Mouse (Mus musculus): ENCODE results near the gene Gm128.

Gm128 gene

DNA sequence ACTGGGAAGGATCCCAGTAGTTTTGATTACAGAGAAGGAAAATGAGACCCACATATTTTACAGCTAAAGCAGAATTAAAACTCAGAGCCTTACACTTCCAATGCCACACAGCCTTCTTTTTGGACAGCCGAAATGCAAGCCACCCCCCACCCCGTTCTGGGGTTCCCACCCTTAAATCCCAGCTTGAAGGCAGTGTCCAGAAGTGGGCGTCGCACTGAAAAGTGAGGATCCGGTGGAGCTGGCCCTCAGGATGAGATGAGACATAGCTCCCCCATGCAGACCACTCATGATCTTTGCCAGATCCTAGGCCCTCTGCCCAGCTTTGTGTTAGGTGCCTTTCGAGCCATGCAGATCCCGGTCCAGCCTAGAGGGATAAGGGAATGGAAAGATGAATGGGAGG, at the start of gene Gm128:
Gene Gm128, minus strand, starts transcription at position 101 of the 400 bp plus-strand sequence.
- DNase-seq (ENCODE audit: low read depth, low spot score): no peak

DNA sequence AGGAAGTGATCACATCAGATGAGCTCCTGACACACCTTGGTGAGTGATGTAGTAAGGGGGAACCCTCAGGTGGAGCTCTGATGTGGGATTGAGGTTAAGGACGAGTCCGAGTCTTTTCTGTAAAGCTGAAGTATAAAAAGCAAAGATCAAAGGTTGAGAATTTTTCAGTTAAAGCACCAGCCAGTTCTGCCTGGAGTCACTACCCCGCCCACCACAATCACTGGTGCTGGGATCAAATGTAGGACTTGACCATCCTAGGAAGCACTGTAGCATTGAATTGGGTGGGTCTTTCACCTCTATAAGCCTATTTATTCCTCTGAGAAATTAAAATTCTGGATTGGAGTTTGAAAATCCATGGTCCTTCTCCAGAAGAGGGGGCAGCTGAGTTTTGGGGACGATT, 49.6 kb upstream of the Gm128 start:
- no peak for DNase-seq (ENCODE audit: low read depth, low spot score)

DNA sequence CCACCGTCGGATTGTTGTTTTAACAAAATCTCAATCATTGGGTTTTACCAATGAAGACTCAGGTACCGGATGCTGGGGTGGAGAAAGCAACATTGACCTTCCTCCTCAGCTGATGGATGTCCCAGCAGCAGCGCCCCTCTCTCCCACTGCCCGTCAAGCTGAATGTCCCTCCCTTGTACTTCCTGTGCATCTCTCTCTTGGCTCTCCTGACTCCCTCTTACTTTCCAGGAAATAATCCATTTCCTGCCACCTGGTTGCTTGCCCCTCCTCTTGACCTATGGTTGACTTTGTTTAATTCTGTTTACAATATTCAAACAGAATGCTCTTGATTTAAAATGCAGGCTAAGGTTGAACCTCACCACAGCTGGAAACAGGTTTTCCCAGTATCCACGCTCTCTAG, 48.8 kb upstream of the Gm128 start:
- DNase-seq (ENCODE audit: low read depth, low spot score): no peak

DNA sequence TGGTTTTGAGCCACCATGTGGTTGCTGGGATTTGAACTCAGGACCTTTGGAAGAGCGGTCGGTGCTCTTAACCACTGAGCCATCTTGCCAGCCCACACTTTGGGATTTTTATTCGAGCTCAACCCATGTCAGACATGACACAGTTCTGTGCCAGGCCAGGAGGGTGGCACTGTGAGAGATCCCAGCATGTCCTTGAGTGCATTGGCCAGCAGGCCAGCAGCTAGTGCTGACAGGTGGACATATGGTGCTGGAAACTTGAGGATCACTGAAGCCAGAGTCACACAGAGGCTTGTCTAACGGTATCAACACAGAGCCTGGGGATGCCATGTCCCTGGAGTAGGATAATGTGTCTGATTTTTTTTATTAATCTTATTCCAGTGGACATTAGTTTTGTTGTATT, 48.0 kb upstream of the Gm128 start:
- peak; percentile 93 for DNase-seq (ENCODE audit: low read depth, low spot score)

DNA sequence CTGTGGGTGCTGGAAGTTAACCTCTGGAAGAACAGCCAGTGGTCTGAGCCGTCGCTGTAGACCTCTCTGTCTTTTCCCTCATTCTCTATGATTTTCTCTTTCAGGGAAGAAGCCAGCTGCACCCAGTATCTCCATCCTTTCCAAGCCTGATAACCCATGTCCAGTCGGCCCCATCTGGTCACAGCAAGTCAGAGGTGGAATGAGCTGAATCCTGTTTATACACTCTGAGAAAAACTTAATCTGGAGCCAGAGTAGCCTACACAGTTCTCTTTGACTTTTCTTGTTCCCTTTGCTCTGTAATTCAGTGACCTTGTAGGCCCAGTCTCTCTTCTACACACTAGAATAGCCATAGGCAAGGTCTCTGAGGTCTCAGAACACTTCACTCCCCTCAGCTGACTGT, 46.1 kb upstream of the Gm128 start:
- DNase-seq (ENCODE audit: low read depth, low spot score): no peak

DNA sequence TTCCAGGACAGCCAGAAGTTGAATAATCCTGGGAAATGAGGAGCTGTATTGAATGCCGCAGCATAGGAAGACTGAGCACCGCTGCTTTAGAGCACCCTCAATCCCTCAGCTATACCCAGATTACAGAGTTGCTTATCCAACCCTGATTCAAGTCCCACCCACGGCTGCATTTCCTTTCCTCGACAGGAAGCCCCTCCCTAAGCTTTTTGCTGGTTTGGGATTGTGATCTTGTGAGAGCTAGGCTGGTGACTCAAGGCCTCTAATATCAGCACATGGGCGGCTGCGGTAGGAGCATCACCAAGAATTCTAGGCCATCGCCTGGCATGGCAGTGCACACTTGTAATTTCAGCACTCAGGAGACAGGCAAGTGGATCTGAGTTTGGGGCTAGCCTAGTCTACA, 45.1 kb upstream of the Gm128 start:
- peak; percentile 36 for DNase-seq (ENCODE audit: low read depth, low spot score)

DNA sequence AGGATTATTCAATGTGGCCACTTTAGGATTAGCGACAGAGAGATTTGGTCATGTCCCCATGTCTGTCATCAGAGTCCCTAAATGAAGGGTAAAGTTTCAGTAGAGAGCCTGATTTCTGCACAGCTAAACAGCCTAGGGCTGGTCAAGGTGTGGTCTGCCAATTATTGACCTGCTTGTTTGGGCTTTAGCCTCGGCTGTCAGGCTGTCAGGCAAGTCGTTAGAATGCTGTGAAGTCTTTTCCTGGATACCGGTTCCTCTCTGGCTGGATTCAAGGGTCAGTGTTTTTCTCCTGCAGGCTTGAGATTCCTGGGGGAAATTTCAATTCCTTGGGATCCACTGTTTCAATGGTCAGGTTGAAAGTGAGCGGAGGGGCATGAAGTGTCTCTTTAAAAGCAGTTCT, 44.6 kb upstream of the Gm128 start:
- DNase-seq (ENCODE audit: low read depth, low spot score): no peak

DNA sequence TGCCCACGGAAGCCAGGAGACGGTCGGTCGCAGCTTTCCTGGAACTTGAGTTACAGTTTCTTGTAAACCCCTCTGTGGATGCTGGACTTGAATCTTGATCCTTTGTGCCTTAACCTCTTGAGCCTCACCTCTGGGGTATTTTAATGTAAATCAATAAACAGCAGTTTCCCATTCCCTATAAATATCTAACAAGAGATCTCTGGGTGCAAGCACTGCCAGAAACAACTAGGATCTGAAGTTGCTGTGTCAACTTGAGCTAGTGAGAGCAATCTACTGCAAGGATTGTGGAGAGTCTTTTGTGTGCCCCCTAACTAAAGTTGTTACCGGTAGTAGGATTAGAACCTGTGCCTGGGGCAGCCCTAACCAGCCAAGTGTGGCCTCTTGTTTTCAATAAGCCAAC, 44.0 kb upstream of the Gm128 start:
- DNase-seq (ENCODE audit: low read depth, low spot score): no peak

DNA sequence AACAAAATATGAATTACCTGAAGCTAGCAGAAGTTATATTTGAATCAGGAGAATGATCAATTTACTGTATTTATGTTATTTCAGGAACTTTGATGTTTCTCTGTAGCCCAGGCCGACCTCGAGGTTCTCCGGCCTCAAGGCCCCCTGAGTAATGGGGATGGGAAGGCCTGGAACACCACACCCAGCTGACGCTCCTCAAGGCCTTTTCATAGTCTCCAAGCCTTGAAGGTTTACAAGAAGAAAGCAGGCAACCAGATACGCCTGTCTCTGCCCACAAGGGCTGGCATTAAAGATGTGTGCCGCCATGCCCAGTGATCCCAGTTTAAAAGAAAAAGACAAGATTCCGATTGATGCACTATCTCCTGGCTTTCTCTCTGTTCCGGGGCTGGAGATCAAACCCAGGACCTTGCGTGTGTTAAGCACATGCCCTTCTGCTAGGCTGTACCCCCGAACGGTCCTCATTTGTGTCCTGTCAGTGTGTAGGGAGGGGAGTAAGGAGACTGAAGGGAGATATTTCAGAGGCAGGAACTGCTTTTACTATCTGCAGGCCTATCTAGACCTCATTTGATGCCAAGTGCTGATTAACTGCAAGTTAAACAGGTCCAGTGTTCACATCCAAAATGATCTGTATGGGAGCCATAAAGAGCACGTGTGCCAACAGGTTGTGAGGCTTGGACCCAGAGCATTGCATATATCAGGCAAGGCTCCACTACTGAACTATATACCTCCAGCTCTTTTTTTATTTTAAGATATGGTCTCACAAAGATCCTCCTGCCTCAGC, 43.3 kb upstream of the Gm128 start:
- peak; percentile 26 for DNase-seq (ENCODE audit: low read depth, low spot score)

DNA sequence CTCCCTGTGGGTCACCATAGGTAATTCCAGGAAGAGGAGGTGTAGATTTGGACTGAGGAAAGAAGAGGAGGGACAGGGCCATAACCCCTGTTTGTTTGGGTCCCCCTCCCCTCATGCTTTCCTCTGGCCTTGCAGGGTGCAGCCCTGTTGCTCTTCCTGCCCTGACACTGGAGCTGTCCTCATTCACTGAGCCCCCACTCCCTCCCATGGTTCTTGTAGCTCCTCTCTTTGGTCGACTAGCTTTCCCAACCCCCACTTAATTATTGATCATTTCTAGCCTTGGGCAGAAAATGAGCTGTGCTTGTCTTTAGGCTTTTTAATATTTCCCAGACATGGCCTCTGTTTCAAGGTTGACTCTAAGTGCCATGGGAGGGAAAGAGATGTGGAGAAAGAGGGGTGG, 42.7 kb upstream of the Gm128 start:
- peak; percentile 19 for DNase-seq (ENCODE audit: low read depth, low spot score)

DNA sequence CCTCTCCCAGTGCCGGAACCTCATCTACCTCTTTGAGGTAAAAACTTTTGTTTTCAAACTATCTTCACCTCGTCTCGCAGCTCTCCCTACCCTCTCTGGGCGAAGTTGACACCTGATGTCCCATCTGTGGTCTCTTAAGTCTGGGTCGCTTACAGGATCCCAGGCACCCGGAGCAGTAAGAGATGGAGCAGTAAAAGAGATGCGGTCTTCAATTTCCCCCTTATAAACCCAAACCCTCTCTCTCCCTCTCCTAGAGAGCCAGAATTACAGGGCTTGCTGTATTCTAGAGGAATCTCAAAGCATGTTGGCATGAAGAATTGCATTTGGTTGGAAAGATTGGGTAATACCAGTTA, 42.2 kb upstream of the Gm128 start:
- no peak for DNase-seq (ENCODE audit: low read depth, low spot score)

DNA sequence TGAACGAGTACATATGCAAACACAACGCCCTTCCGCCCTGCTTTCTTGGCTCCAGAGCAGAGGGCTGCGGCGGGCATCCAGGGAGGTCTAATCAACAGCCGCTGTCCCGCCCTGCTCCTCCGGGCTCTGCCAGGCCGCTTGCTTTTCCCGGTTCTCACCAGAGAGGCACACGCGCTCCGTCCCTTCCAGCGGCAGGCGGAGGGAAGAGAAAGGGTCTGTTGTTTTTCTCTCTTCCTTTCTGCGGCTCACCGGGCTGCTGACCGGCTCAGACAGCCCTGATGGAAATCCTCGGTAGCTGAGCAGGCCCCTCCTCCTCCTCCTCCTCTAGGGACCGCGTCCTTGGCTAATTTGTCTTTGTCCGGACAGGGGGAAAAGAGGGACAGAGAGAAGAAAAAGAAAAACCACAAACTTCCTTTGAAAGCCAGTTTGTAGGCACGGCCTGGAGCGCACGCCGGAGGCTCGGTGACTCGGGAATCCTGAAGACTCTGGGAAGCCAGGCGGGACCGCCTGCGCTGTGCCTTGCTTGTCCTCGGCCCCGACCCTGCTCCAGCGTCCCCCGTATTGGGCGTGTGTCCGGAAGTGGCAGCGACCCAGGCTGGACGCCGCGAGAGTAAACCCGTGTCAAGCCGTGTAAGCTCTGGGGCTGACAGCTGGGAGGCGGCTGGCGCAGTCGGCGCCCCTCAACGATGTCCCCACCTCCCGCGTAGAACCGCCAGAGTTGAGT, 41.6 kb upstream of the Gm128 start:
- peak; percentile 93 for DNase-seq (ENCODE audit: low read depth, low spot score)

DNA sequence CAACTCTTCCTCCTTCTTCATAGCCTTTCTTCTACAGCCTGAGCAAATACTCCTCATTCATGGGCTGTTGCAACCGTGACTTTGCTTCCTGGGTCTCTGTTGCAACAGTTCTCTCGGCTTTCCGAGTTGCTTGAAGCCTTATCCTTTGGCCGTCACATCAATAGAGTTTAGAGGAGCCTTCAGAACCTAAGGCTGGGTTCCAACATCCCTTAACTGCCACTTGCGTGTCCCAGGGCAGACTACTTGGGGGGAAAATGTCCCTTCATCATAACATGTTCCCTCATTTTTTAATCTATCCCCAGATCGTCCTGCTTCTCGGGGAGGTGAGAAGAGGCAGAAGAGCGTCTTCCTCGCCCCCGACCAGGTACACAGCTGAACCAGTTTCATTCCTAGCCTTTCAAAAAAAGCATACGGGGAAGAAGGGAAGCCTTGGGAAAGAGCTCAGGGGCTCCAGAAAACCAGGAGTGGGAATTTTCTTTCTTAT, 41.0 kb upstream of the Gm128 start:
- peak; percentile 56 for DNase-seq (ENCODE audit: low read depth, low spot score)

DNA sequence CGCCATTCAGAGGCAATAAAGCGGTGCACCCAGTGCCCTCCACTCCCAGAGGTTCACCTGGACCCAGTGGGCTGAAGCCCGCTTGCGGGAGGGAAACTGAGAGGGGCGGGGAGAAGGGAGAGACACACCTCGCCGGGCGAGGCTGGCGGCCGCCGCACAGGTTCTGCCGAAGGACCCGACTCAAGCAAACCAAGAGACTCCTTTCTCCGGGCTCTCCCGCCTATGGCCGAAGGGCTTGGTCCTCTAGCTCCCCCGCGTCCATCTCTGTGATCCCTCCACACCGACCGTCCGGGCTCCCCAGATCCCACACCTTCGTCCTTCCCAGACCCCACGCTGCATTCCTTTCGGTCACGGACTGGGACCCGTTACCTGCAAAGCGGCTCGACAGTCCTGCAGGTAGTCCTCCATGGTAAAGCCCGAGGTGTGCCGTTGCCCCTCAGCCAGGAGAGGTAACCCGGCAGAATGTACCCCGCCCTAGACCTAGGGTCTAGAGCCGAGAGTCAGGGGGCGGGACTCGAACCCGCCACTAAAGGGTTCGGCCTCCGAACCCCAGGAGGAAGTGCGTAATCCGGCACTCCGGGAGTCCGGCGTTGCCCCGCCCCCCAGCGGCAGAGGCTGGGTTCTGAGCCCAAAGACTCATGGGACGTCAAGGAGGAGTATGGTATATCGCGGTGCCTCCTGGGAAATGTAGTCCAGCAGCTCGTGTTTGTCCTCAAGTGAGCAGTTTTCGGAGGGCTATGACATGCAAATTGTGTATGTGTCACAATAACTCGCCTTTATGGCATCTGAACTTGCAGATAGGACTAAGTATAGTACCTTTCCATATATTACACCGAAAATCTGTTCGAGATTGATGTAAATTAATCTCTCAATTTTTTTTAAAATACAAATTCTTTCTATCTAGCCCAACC, 40.1 kb upstream of the Gm128 start, which contains the start of the genes Mindy1 and Prune1:
Gene Mindy1, plus strand, starts transcription at position 130 of the 911 bp plus-strand sequence.
Gene Prune1, minus strand, starts transcription at position 861 of the 911 bp plus-strand sequence.
- DNase-seq (ENCODE audit: low read depth, low spot score): peak; percentile 99

DNA sequence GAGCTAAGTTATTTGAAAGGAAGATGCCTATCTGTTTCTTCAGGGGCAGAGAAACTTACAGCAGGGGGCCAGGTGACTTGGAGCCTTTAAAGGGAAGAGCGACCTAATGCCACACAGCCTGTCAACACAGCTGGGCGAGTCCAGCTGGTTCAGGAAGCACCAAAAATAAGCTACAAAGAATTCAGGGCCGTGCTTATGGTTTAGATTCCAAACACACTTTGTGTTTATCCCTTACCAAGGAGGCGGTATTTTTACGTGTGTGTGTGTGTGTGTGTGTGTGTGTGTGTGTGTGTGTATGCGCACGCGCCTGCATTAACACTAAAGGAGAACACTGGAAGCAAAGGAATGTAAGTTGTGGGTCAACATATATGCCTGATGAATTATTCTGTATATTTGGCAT, 39.3 kb upstream of the Gm128 start:
- peak; percentile 56 for DNase-seq (ENCODE audit: low read depth, low spot score)

DNA sequence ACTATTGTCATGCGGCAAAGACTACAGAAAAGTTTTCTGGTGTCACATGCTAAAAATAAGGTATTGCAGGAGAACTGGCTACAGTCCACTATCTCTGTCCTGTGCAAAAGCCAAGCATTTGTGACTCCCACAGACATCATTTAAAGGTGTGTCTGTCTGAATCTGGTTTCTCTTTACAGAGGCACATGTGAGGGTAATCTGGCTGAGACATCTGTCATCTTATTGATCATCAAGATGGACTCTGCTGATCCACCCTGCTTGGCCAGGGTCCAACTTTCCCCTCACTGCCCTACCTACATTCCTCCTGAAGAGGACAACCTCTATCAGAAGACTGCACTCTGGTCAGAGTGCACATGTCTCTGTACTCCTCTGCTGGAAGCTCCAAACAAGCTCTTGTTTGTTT, 35.8 kb upstream of the Gm128 start:
- DNase-seq (ENCODE audit: low read depth, low spot score): no peak

DNA sequence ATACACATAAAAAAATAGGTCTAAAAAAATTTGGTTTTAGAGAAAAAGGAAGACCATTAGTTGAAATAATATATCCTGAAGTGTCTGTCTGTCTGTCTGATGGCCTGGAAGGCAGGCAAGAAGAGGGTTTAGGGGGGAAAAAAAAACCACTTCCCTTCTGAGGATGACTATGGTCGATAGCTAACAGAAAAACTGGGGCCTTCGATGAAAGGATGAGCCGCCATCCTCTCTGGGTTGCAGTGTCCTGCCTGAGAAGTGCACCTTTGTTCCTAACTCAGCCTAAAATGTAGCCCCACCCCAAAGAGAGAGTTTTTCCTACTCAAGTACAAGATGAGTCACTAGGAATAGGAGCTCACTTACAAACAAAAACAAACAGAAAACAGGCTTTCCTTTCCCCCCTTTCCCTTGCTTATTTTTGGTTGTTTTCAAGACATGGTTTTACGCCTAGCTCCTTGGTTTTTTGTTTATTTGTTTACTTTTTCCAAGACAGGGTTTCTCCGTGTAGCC, 35.1 kb upstream of the Gm128 start:
- no peak for DNase-seq (ENCODE audit: low read depth, low spot score)

DNA sequence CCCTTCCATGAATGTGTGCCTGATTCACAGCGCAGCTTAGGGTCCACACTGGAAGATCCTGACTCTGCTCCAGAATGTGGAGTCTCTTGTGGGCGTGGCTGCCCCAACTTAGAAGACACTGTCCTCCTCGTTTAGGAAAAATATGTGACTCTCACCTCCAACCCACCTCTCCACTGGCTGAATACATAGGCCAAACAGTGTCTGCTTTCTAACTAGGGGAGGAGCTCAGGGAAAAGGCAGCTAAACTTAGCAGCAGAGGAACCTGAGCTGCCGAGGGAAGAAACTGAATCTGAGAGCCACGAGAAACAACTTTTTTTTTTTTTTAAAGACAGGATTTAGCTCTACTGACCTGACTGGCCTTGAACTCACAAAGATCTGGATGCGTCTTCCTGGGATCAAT, 33.8 kb upstream of the Gm128 start:
- DNase-seq (ENCODE audit: low read depth, low spot score): no peak

DNA sequence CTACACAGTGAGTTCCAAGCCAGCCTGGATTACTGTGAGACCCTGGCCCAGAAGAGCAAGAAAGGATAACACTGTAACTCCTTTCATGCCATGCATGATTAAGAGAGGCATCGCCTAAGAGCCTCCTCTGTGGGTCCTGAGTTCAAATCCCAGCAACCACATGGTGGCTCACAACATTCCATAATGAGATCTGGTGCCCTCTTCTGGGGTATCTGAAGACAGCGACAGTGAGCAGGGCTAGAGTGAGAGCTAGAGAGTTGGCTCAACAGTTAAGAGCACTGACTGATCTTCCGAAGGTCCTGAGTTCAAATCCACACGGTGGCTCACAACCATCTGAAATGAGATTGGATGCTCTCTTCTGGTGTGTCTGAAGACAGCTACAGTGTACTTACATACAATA, 33.1 kb upstream of the Gm128 start:
- DNase-seq (ENCODE audit: low read depth, low spot score): no peak

DNA sequence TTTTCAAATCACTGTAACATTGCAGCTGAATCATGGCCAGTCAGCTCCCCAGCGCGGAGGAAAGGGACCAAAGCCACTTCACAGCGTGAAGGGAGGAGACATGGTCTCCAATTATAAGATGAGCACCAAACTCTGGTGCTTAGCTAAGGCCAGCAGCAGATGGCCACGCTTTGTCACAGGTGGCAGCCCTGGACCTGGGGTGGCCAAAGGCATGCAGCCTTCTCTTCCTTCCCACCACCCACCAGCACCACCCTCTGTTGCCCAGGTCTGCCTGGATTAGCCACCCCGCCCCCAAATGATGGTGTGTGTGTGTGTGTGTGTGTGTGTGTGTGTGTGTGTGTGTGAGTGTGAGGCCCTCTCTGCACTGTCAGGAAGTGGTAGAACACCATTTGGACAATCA, 32.1 kb upstream of the Gm128 start:
- DNase-seq (ENCODE audit: low read depth, low spot score): peak; percentile 98

DNA sequence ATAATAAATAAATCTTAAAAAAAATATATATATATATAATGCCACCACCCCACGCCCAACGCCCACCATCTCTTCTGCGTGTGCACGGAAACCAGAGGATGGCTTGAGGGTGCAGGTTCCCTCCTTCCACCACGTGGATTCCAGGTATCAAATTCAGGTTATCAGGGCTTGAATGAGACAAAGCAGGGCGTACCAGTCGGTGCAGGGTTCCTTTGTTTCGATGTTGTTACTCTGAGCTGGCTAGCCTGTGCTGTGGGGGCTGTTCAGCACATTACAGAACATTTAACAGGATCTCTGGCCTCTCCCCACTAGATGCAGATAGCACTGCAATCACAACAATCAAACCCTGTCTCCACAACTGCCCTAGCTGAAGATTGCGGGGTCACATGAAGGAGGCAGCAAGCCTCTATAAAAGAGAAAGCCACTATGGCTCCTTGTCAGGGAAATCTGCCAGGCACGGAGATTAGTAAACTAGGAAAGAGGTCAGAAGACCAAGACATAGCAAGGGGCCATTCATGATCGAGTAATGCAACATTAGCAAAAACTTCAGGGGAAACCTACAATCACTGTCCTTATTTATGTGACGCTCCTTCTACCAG, 29.5 kb upstream of the Gm128 start:
- DNase-seq (ENCODE audit: low read depth, low spot score): peak; percentile 24

Data from brain, adult 2 months (tissue).